Mouse (Mus musculus) heart, embryonic 13.5 days (tissue): ENCODE data around the gene Olfr148. TPM values are rescaled to one million over a fixed set of nuclear protein-coding genes. Genes with fewer than 3 reads are reported as not detected.

ENCODE experiments used
- ATAC-seq: fragments of 200-750 bp; cut with Nextera tagmentation; 2 replicates; pipeline ENCODE4 v1.8.0; 2017; ENCODE audit warnings: moderate TSS enrichment; ENCODE audit not compliant: insufficient number of reproducible peaks, low FRiP score, low TSS enrichment; ENCODE audit errors: extremely low read depth
- H3K27ac ChIP-seq: fragments of 300-500 bp; sonication (generic); replicated peaks from 2 replicates; pipeline ENCODE4 v1.5.1; 2015; ENCODE audit warnings: moderate library complexity, mild to moderate bottlenecking, inconsistent platforms
- H3K27me3 ChIP-seq: fragments of 300-500 bp; sonication (generic); replicated peaks from 2 replicates; pipeline ENCODE4 v1.6.1; 2015; ENCODE audit warnings: mild to moderate bottlenecking, inconsistent platforms
- H3K36me3 ChIP-seq: fragments of 300-500 bp; sonication (generic); 2 replicates; pipeline ENCODE4 v1.6.1; 2015; ENCODE audit warnings: mild to moderate bottlenecking, inconsistent platforms
- H3K4me1 ChIP-seq: fragments of 300-500 bp; sonication (generic); 2 replicates; pipeline ENCODE4 v1.6.1; 2015; ENCODE audit warnings: inconsistent platforms
- H3K4me2 ChIP-seq: fragments of 300-500 bp; sonication (generic); 2 replicates; pipeline ENCODE4 v1.6.1; 2015; ENCODE audit warnings: inconsistent platforms, mild to moderate bottlenecking, moderate library complexity
- H3K4me3 ChIP-seq: fragments of 300-500 bp; sonication (generic); 2 replicates; pipeline ENCODE4 v1.5.1; 2015; ENCODE audit warnings: moderate library complexity, mild to moderate bottlenecking, inconsistent platforms
- H3K9ac ChIP-seq: fragments of 300-500 bp; sonication (generic); 2 replicates; pipeline ENCODE4 v1.6.1; 2015; ENCODE audit warnings: inconsistent platforms, mild to moderate bottlenecking, moderate library complexity
- H3K9me3 ChIP-seq: fragments of 300-500 bp; sonication (generic); 2 replicates; pipeline ENCODE4 v1.6.1; 2016; ENCODE audit warnings: inconsistent platforms
- WGBS: fragments of 180-500 bp; shearing (Covaris S2); methylation state at CpG from one replicate; pipeline ENCODE4 v1.1.7; 2015; ENCODE audit warnings: mixed read lengths; 5-methylcytosine and 5-hydroxymethylcytosine counted together
- polyA plus RNA-seq: library from polyadenylated mRNA; unstranded; fragments of >200 nt; fragmentation: Nextera tagmentation; extraction: Ambion mirVana; gene quantifications from 2 replicates; pipeline ENCODE4 v1.2.1, GENCODE M21; 2015

The Olfr148 gene
- polyA plus RNA-seq: not detected in 2 replicates

DNA sequence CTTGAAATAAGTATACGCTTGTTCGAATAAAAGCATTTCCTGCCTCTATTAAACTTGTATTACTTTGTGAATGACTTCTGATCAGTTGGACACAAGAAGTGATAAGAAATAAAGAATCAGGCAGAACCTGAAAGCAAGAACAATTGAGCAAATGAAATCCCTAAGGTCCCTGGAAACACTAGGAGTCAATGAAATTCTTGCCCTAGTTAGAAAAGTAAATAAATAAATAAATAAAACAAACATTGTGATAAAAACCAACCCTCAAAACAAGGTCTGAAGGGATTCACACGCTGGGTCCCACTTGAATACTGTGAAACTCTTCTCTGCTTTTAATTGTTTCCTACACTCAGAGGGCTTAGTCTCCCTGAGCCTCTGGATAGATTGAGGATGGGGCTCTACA lies at the start of gene Olfr148:
Gene Olfr148, plus strand, starts transcription at position 301 of the 400 bp plus-strand sequence.
- Histone ChIP-seq H3K4me1 (no peaks in the 10 kb centered on the region), H3K36me3 (no peaks in the 10 kb centered on the region), H3K9ac (no peak within 1 kb of the TSS), H3K9me3 (no peaks in the 10 kb centered on the region), H3K27me3 (no peaks in the 10 kb centered on the region), H3K27ac (no peak within 1 kb of the TSS), H3K4me3 (no peak within 1 kb of the TSS), H3K4me2 (no peak within 1 kb of the TSS)
- WGBS: 60% methylated on average over 3 of the region's 3 CpGs
- no peak for ATAC-seq

DNA sequence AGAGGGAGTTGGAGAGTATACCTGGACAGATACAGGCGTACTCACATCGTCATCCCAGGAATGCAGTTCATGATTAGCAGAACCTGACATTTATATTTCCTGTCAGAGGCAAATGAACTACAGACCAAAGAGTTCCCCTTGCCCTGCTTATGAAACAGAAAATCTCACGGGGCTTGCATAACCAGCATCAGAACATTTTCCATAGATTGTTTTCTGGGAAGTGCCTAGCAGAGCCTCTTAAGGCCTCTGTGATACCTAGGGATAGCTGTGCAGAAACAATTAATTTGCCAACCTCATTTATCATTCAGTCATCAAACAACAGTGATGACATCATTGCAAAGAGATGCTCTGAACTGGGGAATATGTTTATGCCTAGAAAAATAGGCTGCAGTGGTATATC lies 35.0 kb upstream of the Olfr148 start, which contains the start of gene Olfr959:
Gene Olfr959, minus strand, starts transcription at position 101 of the 400 bp plus-strand sequence.
- Histone ChIP-seq H3K4me2 (no peak within 1 kb of the TSS), H3K4me3 (no peak within 1 kb of the TSS), H3K9ac (no peak within 1 kb of the TSS), H3K27ac (no peak within 1 kb of the TSS), H3K36me3 (no peaks in the 10 kb centered on the region), H3K27me3 (no peaks in the 10 kb centered on the region), H3K9me3 (no peaks in the 10 kb centered on the region), H3K4me1 (no peaks in the 10 kb centered on the region)
- ATAC-seq: no peak
- WGBS: 71% methylated on average over 3 of the region's 3 CpGs

DNA sequence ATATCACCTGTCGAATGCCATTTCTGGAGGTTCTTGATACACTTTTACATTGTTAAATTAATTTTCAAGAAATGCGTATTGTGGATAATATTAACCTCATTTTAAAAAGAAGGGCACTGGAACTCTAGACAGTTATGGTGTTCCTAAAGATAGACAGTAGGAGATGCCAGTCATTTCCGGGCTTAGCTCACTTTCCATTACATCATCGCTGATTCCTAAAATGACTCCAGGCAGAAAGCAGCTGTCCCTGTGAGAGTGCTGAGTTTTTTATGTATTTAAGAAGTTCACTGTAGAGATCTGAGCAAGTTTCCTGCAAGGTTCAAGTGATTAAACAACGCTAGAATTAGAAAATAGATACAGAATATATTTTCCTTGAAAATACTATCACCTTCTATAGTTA lies 33.4 kb upstream of the Olfr148 start:
- Histone ChIP-seq H3K9me3 (no peaks in the 10 kb centered on the region), H3K4me1 (no peaks in the 10 kb centered on the region), H3K27ac (no peak overlapping the region), H3K36me3 (no peaks in the 10 kb centered on the region), H3K27me3 (no peaks in the 10 kb centered on the region), H3K9ac (no peak overlapping the region), H3K4me3 (no peak overlapping the region), H3K4me2 (no peak overlapping the region)
- ATAC-seq: no peak
- WGBS: 44% methylated on average over 5 of the region's 5 CpGs

DNA sequence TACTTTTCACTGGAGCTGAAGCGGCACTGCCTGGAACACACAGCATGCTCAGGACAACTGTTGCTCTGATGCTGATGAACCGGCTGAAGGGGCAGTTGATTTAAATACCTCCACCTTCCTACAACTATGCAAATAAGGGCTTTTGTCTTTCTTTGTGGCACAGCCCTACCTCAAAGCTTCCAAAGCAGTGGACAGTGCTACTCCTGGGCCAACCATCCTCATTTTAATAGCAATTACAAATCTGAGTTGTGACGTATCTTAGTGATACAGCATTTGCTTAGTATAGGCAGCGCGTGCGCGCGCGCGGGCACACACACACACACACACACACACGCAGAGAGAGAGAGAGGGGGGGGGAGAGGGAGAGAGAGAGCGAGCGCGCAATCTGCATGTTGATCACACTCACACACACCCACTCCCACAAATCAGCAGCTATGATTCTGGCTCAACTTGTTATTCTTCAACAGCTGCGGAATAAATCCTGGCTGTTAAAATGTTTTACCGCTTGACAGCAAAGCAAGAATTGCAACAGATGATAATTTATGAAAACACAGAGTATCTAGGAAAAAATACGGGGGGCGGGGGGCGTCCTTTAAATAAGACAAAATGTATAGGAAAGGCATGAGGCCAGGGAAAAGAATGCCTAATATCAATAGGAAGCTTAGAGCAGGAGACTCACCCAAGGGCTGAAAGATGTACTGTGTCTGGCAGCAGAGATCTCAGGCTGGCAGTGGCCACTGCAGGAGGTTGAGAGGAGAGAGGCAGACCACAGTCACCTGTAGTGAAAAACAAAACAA lies 7.7 kb upstream of the Olfr148 start:
- H3K9me3 ChIP-seq: no peaks in the 10 kb centered on the region
- peak overlapping the region; percentile 78 for H3K9ac ChIP-seq
- peak; percentile 42; the same call in 1 of the 2 replicates for ATAC-seq
- H3K4me3 ChIP-seq: peak overlapping the region; percentile 52
- peak overlapping the region; percentile 71 for H3K4me2 ChIP-seq
- H3K27me3 ChIP-seq: no peaks in the 10 kb centered on the region
- H3K4me1 ChIP-seq: no peaks in the 10 kb centered on the region
- H3K36me3 ChIP-seq: peaks cover 10% of the 10 kb centered on the region
- H3K27ac ChIP-seq: no peak overlapping the region; the same call in 1 of the 2 replicates
- under 1% methylated on average over 19 of the region's 19 CpGs for WGBS

DNA sequence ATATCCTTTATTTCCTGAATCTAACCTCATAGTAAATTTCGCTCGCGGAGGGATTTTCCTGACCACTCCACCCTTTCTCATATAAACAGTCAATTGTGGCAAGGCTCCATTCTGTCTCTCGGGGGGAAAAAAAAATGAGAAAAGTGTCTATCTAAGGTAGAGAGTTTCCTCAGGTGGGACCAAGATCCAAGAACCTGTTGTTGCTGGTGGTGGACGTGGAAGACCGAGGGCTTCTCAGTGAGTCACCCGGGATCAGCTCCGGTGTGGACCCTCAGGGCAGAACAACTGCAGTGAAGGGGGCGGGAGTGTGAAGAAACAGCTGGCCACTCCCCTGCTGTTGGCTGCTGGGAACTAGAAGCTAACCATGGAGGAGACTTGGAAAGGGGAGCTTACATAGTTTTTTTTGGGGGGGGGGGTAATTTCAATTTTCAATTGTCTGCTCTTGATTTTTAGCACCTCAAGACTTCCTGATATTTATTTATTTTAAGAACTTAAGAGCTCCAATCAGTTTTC lies 7.1 kb upstream of the Olfr148 start:
- Histone ChIP-seq H3K9me3 (no peaks in the 10 kb centered on the region), H3K36me3 (peaks cover 9% of the 10 kb centered on the region), H3K27me3 (no peaks in the 10 kb centered on the region), H3K9ac (peak overlapping the region; percentile 78), H3K4me3 (peak overlapping the region; percentile 52), H3K4me2 (peak overlapping the region; percentile 71), H3K4me1 (no peaks in the 10 kb centered on the region), H3K27ac (no peak overlapping the region; the same call in 1 of the 2 replicates)
- WGBS: under 1% methylated on average over 9 of the region's 9 CpGs
- no peak for ATAC-seq

DNA sequence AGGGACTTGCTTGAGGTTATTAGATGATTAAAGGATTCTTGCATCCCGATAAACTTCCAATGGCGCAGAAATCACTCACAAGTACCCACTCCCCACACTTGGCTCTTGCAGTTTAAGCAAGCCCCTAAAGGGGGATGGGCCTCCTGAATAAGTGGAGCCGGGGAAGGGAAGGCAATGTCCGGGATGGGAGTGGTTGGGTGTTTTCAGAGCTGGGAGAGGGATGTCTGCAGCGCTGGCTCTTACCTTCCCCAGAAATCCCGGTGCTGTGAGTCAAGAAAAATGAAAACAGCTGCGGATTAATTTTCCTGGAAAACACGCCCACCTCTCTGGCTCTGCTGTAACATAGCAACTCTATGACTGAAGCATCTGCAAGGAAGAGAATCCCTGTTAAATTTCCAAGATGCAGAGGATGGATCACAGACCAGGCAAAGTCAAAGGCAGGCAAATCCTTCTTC lies 6.4 kb upstream of the Olfr148 start, which contains the start of gene AW551984:
Gene AW551984, minus strand, starts transcription at position 405 of the 455 bp plus-strand sequence.
- peak within 1 kb of the TSS; percentile 52 for H3K4me3 ChIP-seq
- peak within 1 kb of the TSS; percentile 78 for H3K9ac ChIP-seq
- H3K27ac ChIP-seq: no peak within 1 kb of the TSS; the same call in 1 of the 2 replicates
- ATAC-seq: no peak
- no peaks in the 10 kb centered on the region for H3K4me1 ChIP-seq
- under 1% methylated on average over 8 of the region's 8 CpGs for WGBS
- peaks cover 9% of the 10 kb centered on the region for H3K36me3 ChIP-seq
- H3K4me2 ChIP-seq: peak within 1 kb of the TSS; percentile 71
- H3K27me3 ChIP-seq: no peaks in the 10 kb centered on the region
- no peaks in the 10 kb centered on the region for H3K9me3 ChIP-seq

DNA sequence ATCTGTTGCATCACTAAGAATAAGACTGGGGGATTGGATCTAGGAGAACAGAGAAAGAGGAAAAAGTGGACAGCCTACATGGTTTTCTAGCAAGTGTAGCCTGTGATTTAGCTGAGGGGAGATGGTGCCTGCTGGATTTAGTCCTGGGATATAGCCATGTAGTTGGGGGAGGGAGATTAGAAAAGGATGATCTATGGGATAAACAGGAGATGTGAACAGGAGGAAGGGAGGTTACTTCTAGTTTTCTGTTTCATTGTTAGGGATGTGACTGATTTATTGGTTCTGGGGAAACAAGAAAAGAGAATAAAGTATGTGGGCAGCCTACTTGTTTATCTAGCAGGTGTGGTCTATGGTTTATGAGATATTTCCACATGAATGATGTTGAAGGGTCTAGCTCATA lies 2.0 kb upstream of the Olfr148 start:
- H3K9ac ChIP-seq: no peak overlapping the region
- ATAC-seq: no peak
- H3K4me3 ChIP-seq: no peak overlapping the region

DNA sequence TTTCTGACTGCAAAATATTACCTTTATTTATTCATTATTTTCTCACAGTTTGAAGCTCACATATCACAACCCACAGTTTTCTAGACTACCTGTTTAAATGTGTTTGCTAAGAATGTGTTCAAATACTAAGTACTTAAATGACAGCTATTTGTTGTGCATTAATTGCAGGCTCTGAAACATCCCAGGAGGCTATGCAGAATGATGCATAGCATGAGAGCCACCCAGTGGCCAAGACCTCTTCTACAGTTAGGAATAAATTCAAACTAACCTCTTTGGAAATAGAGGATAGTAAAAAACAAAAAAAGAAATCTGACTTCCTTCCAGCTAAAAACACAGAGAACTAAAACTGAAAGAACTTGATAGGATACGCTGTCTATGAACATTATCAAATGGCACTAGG lies 1.5 kb downstream of the Olfr148 start:
- Histone ChIP-seq H3K4me1 (no peaks in the 10 kb centered on the region), H3K36me3 (no peaks in the 10 kb centered on the region), H3K4me3 (no peak overlapping the region), H3K27me3 (no peaks in the 10 kb centered on the region), H3K27ac (no peak overlapping the region), H3K9me3 (no peaks in the 10 kb centered on the region), H3K9ac (no peak overlapping the region), H3K4me2 (no peak overlapping the region)
- WGBS: 57% methylated on average over 1 of the region's 1 CpGs
- ATAC-seq: no peak

More for the DNA sequence above, 2.0 kb upstream of the Olfr148 start:
- Histone ChIP-seq H3K9me3 (no peaks in the 10 kb centered on the region), H3K36me3 (no peaks in the 10 kb centered on the region), H3K27me3 (no peaks in the 10 kb centered on the region), H3K4me1 (no peaks in the 10 kb centered on the region), H3K27ac (no peak overlapping the region), H3K4me2 (no peak overlapping the region)

DNA sequence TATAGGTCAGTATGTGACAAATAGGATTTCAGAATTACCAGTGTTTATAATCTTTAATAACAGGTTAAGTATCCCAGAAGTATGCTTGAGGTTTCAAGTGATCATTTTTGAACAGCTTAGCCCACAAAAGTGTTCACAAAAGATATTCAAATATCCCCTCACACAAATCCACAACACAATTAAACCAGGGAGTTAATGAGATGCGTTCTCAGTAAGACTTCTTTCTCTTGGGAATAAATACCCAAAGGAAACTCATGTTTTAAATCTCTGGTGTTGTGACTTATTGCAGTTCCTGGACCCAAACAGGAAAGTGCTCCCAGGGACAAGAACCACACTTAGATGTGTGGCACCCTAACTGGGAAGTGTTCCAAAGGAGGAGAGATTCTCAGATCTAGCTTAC lies 10.6 kb downstream of the Olfr148 start, which contains the start of gene Olfr960:
Gene Olfr960, plus strand, starts transcription at position 301 of the 400 bp plus-strand sequence.
- Histone ChIP-seq H3K27ac (no peak within 1 kb of the TSS), H3K4me1 (no peaks in the 10 kb centered on the region), H3K27me3 (no peaks in the 10 kb centered on the region), H3K9me3 (no peaks in the 10 kb centered on the region), H3K9ac (no peak within 1 kb of the TSS), H3K4me3 (no peak within 1 kb of the TSS), H3K4me2 (no peak within 1 kb of the TSS), H3K36me3 (no peaks in the 10 kb centered on the region)
- no peak for ATAC-seq
- 63% methylated on average over 1 of the region's 1 CpGs for WGBS

DNA sequence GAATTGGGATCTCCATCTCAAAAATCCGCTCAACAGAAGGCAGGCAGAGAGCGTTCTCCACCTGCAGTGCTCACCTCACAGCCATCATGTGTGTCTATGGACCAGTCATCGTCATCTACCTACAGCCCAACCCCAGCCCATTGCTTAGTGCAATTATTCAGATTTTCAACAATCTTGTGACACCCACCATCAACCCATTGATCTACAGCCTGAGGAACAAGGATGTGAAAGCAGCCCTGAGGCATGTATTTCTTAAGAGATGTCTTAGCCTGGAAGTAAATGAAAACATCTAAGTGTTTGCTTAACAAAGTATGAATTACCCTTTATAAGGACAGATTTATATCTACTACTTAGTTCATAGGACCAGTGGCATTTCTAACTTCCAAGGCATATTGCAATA lies 13.3 kb downstream of the Olfr148 start:
- H3K9ac ChIP-seq: no peak overlapping the region
- WGBS: 76% methylated on average over 3 of the region's 3 CpGs
- ATAC-seq: no peak

DNA sequence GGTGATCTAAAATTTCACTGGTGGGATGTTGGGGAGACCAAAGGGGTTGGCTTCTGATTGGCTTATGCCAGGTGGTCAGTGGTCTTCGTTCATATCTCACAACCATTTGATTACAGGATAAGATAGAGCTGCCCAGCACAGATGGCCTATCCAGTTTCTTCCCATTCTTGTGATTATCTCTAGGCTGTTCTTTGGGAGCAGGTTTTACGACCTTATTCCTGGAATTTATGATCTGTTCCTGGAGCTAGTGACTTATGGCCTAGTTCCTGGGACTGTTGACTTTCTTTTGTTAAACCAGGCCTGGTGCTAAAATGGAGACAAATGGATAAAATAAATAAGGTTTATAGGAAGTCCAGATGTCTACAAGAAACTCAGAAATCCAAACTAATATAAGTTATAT lies 14.3 kb downstream of the Olfr148 start:
- Histone ChIP-seq H3K4me2 (no peak overlapping the region), H3K9ac (no peak overlapping the region), H3K4me1 (no peaks in the 10 kb centered on the region), H3K27me3 (no peaks in the 10 kb centered on the region), H3K9me3 (no peaks in the 10 kb centered on the region), H3K4me3 (no peak overlapping the region), H3K36me3 (no peaks in the 10 kb centered on the region), H3K27ac (no peak overlapping the region)
- ATAC-seq: no peak
- WGBS: 51% methylated on average over 2 of the region's 2 CpGs

More for the DNA sequence above, 13.3 kb downstream of the Olfr148 start:
- Histone ChIP-seq H3K4me3 (no peak overlapping the region), H3K4me2 (no peak overlapping the region), H3K27me3 (no peaks in the 10 kb centered on the region), H3K9me3 (no peaks in the 10 kb centered on the region), H3K36me3 (no peaks in the 10 kb centered on the region), H3K27ac (no peak overlapping the region), H3K4me1 (no peaks in the 10 kb centered on the region)
